Mouse (Mus musculus) bone marrow macrophage, adult 2 months (primary cell): ENCODE data around the gene Rad1.

Source experiments
- CTCF ChIP-seq: IDR thresholded peaks from 2 replicates; pipeline ENCODE4 v1.5.1; 2012; ENCODE audit warnings: low read depth, mild to moderate bottlenecking, low read length, moderate library complexity
- POLR2A ChIP-seq: IDR thresholded peaks from 2 replicates; pipeline ENCODE4 v1.6.1; 2012; ENCODE audit warnings: mild to moderate bottlenecking, low read depth, low read length, borderline replicate concordance

GRCm38 (mm10) chr15:10447102-10447501 is 38.7 kb upstream of the Rad1 start:
- TF ChIP-seq CTCF (no peak), POLR2A (no peak)
